Mouse (Mus musculus) frontal cortex, adult 2 months (tissue): ENCODE data around the gene Pdcd1lg2. TPM values are rescaled to one million over a fixed set of nuclear protein-coding genes. Genes with fewer than 3 reads are reported as not detected.

Experiments used
- DNase-seq, 2 experiments: peaks; one replicate each; pipeline ENCODE4 v3.0.0; 2022; ENCODE audit warnings: low spot score in 1 of 2; ENCODE audit errors: extremely low spot score in 1 of 2
- polyA plus RNA-seq: library from polyadenylated mRNA; depleted of rRNA; stranded (reverse); fragments of >200 nt; gene quantifications from 2 replicates; pipeline ENCODE4 v1.2.3, GENCODE M21; 2012

Pdcd1lg2 gene
- polyA plus RNA-seq, 1 experiment: 0.10 TPM

DNA sequence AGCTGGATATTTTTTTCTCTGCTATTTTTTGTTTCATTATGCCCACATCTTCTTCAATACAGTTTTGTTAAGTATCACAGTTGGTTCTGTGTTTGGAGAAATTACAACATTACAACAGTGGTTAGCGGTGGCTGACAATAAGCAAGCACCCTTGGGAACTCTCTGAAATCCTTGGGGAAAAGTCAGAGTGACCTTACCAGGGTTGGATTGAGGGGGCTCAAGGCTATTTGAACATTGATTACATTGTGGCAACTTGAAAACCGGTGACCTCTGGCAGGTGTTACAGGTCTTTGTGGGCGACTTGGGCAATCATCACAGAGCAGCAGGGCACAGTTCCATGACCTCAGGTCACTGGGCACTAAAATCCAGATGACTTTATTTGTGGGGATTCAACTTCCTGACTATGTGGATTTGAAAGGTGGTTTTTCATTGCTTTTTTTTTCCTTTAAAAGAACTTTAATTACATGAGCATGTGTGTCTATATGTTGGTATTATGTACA is 79.1 kb downstream of the Pdcd1lg2 start:
- DNase-seq: no peak

DNA sequence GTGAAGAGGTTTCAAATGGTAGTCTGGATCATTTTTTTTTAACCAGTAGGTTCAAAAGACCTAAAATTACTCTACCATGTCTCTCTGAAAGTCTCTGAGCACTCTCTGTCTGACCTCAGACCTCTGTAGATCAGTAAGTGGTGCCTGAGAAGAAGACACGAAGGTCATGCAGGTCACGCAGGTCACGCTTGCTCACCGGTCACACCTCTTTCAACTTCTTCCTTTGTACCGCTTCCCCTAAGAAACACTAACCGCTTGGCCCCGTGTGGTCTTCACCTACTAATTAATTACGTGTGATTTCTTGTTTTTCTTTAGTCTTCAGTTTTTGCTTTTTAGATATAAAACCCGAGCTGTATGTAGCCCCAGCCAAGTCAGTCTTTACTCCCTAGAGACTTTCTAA is 80.7 kb downstream of the Pdcd1lg2 start:
- no peak for DNase-seq

DNA sequence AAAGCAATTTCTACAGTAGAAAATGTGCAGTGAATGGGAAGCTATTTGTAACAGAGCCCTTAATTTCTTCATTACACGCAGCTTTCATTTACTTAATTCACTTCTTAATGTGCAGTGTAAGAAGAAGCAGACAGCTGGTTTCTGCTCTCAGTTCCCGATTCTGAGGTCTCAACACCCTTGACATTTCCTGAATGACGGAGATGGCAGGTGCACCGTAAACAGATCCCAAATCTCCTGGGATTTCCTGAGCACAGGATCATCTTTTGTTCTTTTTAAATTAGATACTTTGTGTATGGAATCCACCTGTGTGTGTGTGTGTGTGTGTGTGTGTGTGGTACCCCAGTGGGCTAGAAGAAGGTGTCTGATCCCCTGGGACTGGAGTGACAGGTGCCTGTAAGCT is 83.7 kb downstream of the Pdcd1lg2 start:
- no peak for DNase-seq

DNA sequence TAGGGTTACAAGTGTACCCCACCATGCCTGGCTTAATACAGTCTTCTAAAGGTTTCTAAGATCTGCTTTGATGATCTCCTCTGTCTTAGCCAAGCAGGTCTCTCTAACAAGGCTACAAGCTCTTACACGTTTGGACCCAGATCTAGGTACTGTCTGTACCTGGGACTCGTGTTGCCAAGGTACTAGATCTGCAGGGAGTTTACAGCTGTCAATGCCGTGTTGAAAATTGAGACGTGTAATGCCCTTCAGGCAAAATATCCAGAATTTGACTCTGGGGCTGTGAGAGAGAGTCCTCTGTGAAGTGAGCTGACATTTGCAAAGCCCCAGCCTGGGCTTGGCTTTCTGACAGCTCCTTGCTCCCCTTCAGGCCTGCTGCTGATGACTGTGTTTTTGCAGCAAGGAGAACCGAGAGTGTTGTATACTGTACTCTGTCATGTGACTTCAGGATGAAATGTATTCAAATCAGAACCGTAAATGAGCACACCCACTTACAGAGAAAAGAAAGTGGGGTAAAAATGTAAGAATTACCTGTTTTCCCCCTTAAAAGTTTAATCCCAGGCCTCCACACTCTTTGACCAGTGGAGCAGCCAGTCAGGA is 85.4 kb downstream of the Pdcd1lg2 start:
- DNase-seq: no peak

DNA sequence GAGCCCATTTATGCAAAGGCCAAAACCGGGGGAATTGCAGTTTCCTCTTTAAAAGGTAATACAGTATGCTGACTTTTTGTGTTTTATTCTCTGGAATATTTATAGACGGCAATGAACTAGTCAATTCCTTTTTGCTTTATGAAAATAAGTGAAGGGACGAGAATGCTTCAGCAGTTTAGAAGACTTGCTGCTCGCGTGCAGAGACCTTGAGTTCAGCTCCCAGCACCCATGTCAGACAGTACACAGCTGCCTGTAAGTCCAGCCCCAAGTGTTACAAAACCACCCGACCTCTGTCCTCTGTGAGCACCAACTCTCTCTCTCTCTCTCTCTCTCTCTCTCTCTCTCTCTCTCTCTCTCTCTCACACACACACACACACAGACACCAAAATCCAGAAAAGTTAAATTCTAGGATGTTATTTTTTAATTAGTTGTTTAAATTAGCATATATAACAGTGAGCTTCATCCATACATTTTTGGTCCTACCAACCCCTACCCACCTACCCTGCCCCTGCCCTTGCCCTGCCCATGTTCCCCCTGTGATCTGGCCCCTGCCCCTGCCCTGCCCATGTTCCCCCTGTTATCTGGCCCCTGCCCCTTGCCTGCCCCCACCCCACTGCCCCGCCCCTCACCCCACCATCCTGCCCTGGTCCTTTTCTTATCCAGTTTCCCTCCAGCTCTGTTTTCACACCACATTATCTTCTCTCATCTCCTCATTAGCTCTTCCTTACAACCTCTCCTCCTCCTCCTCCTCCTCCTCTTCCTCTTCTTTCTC is 86.3 kb downstream of the Pdcd1lg2 start:
- no peak for DNase-seq

DNA sequence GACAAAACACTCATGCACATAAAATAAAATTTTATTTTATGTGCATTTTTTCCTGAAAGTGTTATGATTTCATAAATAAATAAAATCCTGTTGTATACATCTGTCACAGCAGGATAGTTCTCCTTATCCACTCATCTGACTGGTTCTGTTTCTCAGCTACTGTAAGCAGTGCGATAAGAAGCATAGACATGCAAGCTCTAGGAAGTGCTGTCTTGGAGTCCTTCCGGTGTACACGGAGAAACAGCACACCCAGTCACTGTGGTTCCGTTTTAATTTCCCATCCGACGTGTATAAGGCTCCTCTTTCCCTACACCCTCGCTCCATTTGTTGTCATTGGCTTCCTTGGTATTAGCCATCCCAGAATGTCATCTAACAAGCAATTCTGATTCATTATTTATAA is 87.2 kb downstream of the Pdcd1lg2 start:
- DNase-seq: no peak

DNA sequence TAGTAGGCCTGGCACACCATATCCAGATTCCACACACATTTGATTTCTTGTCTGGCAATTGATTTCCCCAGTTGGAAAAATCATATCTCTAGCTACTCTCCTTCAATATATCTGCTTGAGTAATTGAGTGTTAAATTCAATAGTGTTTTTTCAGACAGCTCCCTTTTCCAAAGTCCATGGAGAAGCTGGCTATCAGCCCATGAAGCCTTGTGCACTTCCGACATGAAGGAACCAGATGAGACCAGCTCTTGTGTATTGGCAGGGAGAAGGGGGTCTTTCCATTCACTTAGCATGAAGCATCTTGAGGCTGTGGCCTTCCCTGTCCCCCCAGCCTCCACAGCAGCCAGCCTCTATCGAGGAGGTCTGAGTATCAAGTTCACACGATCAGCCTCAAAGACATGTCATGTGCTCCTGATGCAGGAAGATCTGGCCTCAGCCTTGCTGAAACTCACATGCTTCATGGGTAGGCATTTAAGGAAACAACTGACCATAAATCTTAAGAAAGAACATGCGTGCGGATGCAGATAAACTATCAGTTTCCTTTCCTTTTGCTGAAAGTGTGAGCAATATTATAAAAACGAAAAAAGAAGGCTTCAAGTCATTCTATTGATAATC is 88.2 kb downstream of the Pdcd1lg2 start:
- no peak for DNase-seq

DNA sequence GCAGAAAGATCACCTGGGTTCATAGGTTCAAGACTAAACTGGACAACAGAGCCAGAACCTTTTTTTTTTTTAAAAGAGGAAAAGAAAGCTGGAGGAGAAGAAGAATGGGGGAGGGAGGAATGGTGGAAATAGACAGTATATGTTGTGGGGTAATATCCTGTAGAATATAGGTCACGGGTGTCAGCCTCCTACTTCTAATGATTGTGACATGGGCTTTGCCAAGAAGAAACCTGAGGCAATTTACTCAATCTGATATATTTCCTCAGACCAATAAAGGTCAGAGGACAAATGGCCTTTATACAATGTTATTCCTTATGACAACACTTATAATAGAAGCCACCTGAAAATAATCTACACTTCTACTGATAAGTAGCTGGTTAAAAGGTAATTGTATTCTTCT is 89.6 kb downstream of the Pdcd1lg2 start:
- no peak for DNase-seq

DNA sequence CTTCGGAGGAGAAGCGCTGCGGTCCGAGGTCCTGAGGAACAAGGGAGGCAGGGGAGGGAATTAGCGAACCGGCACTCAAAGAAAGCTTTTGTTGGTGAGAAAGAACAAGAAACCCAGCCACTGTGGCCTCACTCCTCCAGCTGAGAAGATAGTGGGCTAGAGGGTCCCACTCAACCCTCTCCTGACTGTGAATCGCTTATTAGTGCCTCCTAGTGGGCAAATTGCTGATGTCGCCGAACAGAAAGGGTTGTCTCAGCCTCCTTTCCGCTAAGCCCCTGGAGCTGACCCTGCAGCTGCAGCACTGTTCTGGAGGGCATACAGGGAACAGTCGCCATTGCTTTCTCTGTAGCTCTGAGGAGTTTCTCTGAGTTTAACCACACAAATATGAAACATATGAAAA is 90.4 kb downstream of the Pdcd1lg2 start:
- DNase-seq: peak in 1 of 2 experiments; percentile 46

DNA sequence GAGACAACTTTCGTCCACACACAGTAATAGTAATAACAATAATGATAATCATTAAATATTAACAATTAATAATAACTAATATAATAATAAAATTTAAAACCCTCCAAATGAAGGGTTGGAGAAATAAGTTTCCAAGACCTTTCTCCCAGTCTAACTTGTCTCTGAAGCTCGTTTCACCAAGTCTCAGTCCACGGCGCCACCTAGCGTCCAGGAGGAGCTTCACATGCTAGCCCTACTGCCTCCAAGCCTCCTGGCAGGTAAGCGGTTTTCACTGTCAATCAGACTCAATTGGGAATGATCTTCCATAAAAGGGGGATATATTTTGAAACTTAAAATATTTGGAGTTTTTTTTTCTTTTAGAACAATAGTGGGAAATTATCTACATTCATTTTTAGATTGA is 90.8 kb downstream of the Pdcd1lg2 start:
- peak in 1 of 2 experiments; percentile 93 for DNase-seq

DNA sequence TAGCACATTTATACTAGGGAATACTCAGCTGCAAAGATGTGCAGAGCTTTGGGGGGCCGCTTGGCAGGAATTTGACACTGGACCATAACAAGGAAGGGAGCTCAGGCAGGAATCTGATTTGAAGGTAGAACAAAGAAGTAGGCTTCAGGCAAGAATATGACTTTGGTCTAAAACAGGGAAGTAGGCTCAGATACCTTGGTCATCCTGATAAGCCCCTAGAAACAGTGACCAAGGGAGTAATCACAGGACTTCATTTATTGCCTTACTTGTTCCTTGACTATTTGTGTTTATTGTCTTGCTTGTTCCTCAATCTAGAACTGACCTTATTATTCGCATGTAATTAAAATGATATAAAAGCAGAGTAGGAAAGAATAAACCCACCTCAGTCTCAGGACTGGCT is 93.4 kb downstream of the Pdcd1lg2 start:
- DNase-seq: no peak

DNA sequence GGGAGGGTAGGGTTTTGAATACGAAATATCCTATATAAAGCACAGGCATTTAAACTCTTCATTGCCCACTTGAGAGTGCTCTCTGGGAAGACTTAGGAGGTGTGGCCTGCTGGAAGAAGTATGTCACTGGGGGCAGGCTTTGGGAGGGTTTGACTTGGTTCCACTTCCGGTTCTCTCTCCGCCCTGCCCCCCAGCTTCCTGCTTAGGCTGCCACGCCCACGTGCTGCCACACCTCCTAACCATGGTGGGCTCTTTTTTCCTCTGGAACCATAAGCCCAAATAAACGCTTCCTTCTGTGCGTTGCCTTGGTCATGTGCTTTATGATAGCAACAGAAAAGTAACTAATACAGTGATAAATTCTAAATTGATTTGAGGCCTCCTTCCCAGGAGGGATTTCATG is 94.9 kb downstream of the Pdcd1lg2 start:
- DNase-seq: no peak

DNA sequence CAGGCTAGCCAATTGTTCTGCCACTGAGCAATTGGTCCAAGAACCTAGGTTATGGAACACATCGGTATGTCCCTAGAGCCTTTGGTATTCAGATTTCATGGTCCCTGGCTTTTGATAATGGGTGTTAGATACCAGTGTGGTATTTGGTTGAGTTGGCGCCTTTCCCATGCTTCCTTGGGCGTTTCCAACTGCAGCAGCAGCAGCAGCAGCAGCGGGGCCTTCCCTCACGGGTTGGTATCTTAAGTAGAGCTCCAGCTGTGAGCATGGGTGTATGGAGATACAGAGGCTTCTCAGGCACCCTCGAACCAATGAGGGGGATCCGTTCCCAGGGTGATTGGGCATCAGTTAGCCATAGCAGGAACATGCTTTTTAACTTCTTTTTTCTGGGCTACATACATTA is 97.5 kb downstream of the Pdcd1lg2 start:
- no peak for DNase-seq

DNA sequence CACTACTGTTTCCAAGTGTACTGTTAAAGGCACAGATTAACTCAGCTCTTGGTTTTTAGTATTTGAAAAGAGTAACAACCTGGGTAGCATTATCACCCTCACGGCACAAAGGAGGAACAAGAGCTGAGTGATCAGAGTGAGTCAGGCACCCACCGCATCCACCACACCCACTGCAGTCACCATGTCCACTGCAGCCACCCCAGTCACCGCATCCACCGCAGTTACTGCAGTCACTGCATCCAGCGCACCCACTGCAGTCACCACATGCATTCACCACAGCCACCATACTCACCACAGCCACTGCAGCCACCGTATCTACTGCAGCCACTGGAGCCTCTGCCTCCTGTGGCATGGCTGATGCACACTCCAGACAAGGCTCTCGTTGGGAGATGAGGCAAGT is 99.1 kb downstream of the Pdcd1lg2 start:
- DNase-seq: no peak

DNA sequence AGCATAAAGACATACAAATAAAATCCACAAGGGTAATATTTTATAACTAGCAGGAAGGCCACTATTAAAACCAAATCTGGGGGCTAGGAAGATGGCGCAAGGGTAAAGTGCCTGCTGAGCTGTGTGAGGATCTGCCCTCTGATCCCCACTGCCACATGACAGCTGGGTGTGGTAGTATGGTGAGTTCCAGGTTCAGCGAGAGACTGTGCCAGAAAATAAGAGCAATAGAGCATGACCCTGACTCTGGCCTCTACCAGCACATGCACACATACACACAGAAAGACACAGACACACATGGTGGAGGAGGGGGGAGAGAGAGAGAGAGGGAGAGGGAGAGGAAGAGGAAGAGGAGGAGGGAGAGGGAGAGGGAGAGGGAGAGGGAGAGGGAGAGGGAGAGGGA is 101.1 kb downstream of the Pdcd1lg2 start:
- no peak for DNase-seq

DNA sequence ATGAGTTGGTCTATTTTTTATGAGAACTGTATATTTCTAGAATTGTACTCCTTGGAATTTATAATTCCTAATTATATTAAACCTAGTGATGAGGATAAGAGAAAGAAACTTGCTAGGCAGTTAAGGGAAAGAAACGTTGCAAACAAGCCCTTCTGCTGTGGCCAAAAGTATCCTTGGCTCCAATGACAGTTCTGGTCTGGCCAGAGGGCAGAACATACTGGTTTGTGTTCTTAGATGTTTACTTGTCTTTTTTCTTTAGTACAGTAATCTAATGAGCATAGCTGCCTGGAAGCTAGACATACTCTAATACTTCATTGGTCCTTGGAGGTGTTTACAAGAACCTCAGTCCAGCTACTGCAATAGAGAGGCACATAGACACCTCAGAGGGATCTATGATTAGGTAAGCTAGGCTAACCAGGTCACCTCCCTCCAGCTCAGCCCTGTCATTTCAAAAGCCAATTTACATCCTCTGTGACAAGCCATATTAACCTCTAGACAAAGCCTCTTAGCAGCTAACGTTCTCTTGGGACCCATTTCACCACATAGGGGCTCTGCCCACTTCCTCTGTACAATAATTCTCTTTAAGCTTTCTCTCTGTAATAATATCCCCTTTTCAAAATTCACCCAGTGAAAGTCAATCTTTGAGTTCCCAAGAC is 102.5 kb downstream of the Pdcd1lg2 start:
- no peak for DNase-seq

DNA sequence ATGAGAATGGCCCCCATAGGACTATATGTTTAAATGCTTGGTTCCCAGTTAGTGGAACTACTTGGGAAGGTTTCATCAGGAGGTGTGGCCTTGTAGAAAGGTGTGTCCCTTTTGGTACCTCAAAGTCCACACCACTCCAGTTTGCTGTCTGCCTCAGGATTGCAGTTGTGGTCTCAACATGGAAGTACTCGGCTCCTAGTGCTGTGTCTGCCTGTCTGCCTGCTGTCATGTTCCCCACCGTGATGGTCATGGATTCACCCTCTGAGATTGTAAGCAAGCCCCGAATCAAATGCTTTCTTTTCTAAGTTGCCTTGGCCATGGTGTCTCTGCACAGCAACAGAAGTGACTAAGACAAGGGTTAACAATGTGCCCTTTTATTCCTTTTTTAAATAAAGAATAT is 103.4 kb downstream of the Pdcd1lg2 start:
- DNase-seq: no peak

DNA sequence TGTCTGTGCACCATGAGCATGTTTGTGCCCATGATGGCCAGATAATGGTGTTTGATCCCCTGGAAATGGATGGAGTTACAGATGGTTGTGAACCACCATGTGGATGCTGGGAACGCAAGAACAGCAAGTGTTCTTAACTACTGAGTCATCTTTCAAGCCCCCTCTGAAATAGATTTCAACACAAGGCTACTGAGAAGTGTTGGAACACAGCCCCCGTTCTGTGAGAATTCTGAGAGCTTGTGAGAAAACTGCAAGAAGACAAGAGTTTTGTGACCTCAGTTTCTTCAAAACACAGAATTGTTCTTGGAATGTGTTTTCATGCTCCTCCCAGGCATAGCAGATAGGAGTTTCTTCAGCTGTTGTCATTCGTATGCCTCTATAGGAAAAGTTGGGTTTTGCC is 104.7 kb downstream of the Pdcd1lg2 start:
- DNase-seq: peak in 1 of 2 experiments; percentile 6

DNA sequence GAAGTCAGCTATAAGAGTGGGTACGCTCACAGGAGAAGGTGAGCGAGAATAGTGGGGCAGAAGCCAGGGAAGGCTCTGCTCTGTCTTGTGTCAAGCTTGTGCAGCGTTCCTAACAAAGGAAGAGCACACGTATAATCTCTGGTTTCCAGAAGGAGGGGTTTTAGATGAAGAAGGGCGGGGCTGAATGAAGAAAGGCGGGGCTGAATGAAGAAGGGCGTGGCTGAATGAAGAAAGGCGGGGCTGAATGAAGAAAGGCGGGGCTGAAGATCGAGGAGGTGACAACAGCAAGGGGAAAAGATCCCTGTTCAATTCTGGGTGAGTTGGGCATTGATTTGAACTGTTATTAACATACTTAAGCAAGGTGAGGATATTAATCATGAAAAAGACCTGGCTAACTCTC is 105.3 kb downstream of the Pdcd1lg2 start:
- DNase-seq: no peak

DNA sequence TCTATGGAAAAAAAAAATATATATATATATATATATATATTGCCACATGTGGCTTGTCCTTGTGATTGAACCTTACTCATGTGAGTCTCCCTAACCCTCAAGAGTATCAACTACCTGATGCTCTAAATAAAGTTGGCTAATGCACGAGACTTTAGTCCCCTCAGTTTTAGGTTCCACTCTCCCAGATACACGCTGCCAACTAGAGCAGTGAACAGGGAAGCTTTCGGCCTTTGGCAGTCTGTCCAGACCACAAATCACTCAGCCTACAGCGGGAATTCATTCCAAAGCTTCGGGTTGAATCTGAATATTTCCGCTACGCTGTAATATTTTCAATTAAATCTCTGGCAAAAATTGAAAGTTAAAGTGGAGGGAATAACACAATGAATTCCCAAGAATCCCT is 107.7 kb downstream of the Pdcd1lg2 start:
- no peak for DNase-seq

DNA sequence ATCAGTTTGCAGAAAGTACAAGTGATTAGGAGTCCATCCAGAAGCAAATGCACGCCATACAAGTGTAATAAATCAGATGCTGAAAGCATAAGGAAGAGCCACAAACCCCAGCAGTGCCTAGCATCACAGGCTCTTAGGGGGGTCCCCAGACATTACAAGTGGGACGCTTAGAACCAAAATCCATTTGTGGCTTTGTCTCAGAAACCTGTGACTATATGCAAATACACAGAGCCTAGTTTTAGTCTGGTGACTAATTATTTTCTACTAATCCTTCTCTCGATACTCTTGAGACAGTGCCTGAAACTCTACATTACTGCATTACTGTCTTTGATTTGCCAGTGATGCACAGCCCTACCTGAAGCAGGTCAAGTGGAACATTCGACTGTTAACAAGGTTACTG is 108.2 kb downstream of the Pdcd1lg2 start:
- no peak for DNase-seq
